Mouse (Mus musculus) cerebellum, postnatal 36 days (tissue): ENCODE measurements around the gene Olfr172.

Experiments used
- DNase-seq, 2 experiments: peaks; one replicate each; pipeline ENCODE4 v3.0.0; 2021 to 2022; ENCODE audit warnings: mixed read lengths in 2 of 2

The Olfr172 gene

GRCm38 (mm10) chr16:58763076-58763475, at the start of gene Olfr172:
TSS of gene Olfr172 (minus strand) at chr16:58763176.
- no peak for DNase-seq

GRCm38 (mm10) chr16:58800168-58800567, 37.2 kb upstream of the Olfr172 start, which contains the start of gene Olfr173:
TSS of gene Olfr173 (minus strand) at chr16:58800268.
- DNase-seq, result no peak

- no peak for DNase-seq
Measured at GRCm38 (mm10) chr16:58756191-58756590, 6.8 kb downstream of the Olfr172 start.

GRCm38 (mm10) chr16:58751314-58751713, 11.7 kb downstream of the Olfr172 start:
- DNase-seq, result no peak

DNA sequence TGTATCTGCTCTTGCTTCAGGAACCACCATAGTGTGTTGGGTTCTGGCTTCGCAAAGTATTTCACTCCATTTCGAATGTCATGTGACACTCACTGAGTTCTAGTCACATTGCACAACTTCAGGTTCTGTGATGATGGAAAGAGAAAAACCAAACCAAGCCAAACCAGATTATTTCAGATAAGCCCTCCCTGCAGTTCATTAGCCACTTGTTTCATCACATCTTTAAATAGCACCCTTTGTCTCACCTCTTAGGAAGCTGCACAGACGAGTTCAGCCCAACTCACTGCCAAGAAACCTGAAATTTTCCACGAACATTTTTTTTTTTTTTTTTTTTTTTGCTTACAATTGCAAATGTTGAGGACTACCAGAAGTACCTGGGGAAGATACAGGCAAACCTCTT, 16.3 kb downstream of the Olfr172 start:
- no peak for DNase-seq

DNA sequence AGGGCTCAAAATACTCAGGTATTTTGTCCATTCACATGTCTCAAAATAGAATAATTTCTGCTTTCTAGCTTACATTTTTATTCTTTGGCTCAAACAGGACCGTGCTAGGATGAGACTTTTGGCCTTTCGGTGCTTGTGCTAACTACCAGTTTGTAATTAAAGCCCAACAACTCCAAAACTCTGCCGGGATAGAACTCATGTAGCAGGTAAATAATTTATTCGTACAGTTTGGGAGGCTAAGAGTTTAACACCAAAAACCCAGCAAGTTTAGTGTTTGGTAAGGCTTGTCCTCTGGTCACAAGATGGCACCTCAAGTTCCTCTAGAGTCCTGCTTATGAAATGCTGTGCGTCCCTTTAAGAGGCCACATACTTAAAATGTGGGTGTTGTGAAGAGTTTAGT, 22.2 kb downstream of the Olfr172 start:
- no peak for DNase-seq

DNA sequence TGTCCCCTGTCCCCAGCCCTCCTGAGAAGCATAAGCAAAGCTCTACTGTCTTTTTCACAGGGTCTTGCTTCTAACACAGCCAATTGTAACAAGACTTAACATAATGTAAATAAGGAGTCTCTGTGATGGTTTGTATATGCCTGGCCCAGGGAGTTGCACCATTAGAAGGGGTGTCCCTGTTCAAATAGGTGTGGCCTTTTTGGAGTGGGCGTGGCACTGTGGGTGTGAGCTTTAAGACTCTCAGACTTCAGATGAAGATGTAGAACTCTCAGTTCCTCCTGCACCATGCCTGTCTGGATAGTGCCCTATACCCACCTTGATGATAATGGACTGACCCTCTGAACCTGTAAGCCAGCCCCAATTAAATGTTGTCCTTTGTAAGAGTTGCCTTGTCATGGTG, 24.2 kb downstream of the Olfr172 start:
- DNase-seq, result no peak

DNA sequence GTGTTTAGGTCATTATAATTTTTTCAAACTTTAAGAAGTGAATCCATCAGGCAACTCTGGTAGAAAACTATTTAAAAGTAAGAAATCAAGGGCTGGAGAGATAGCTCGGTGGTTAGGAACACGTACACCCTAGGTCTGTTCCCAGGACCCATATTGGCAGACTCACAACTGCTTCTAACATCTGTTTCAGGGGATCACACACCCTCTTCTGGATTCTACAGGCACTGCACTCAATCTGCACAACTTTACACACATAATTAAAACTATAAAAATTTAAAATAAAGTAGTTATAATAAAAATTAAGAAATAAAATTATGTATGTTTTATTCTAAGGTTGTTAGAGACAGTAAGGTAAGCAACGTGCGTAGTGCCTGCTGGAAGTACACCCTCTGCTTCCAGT, 24.8 kb downstream of the Olfr172 start:
- no peak for DNase-seq

- DNase-seq, result no peak
Measured at GRCm38 (mm10) chr16:58728176-58728671, 34.8 kb downstream of the Olfr172 start.

GRCm38 (mm10) chr16:58727477-58728131, 35.4 kb downstream of the Olfr172 start, which contains the start of gene Cldnd1:
TSS of gene Cldnd1 (plus strand) at chr16:58727910.
- DNase-seq, result peak; percentile 89 to 94

GRCm38 (mm10) chr16:58726680-58727476, 36.1 kb downstream of the Olfr172 start:
- no peak for DNase-seq

- no peak for DNase-seq
Measured at GRCm38 (mm10) chr16:58722292-58722691, 40.7 kb downstream of the Olfr172 start.

- DNase-seq, result no peak
Measured at GRCm38 (mm10) chr16:58718666-58719120, 44.3 kb downstream of the Olfr172 start, which contains the start of gene Gpr15. TSS of gene Gpr15 (minus strand) at chr16:58719070.

- no peak for DNase-seq
Measured at GRCm38 (mm10) chr16:58715018-58715417, 48.0 kb downstream of the Olfr172 start.

DNA sequence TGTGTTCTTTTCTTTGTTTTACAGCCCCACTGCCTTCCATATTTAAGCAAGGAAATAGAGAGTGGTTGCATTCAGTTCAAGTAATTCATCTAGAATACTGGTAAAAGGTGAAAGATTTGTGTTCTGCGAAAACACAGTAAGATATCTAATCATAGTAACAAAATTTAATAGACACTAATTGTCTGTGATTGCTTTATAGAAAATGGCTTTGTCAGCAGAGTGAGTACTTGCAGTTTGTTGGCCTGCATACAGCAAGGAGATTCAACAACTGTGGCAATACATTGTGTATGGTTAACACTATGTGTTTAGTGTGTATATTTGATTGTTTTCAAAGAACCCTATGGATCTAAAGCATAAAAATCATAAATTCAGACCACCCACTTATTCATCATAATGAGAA, 49.8 kb downstream of the Olfr172 start:
- no peak for DNase-seq

DNA sequence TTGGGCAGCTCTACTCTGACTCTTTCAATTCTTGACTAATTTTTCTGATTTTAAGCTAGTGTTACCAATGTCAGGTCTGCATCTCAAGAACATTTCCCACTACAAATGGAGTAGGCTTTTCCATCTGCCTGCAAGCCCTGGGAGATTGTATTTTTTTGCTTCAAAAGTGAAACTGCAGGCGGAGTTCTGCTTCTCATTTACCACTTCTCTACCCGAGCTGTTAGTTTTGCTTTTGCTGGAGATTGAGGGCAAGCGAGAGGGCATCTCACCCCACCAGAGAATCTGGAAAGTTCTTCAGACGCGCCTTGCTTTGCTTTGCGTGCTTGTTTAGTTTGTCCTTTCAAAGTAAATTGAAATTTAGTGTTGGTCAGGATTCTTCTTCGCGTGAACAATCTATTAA, 50.8 kb downstream of the Olfr172 start:
- DNase-seq, result no peak
